Mouse (Mus musculus): ENCODE measurements around the gene Cracr2b. TPM values are rescaled to one million over a fixed set of nuclear protein-coding genes. Genes with fewer than 3 reads are reported as not detected.

Cracr2b gene
- polyA plus RNA-seq, 1 experiment from 2014 or later, result 20.8 TPM

DNA sequence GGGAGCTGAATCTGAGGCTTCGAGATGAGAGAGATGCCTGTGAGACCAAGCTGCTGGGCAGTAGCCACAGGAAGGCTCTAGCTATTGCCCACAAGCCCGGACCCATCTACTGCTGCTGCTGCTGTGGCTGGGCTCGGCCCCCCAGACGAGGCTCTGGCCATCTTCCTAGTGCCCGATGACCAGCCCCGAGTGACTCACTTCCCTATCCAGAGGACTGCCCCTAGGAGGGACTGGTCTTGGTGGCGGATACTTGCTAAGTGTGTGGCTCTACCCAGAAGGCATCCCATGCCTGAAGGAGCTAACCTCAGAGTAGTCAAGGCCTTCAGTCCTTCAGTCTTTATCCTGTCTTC lies 5.1 kb downstream of the Cracr2b start:
- DNase-seq (ENCODE audit: low spot score) (no peak), ATAC-seq (ENCODE audit: low FRiP score, low TSS enrichment) (no peak)
- Histone ChIP-seq H3K4me2 (replicated peaks; ENCODE audit: low read depth) (no peak overlapping the region), H3K36me3 (ENCODE audit: control insufficient read depth, insufficient read depth, low read length) (peaks cover 12% of the 10 kb centered on the region), H3K27ac (replicated peaks) (no peak overlapping the region), H3K4me3 (ENCODE audit: low read depth, low read length) (no peak overlapping the region), H3K4me1 (replicated peaks; ENCODE audit: control insufficient read depth, insufficient read depth) (peaks cover 24% of the 10 kb centered on the region), H3K27me3 (ENCODE audit: control insufficient read depth, insufficient read depth, low read length) (0 out of 2 replicates have a peak, but pooled peaks cover 2% of the 10 kb centered on the region), H3K9ac (ENCODE audit: low read length) (no peak overlapping the region), H3K9me3 (ENCODE audit: control insufficient read depth, low read length) (no peaks in the 10 kb centered on the region)
- no peak for TF ChIP-seq EP300 (optimal IDR thresholded peaks at IDR 0.05)
- TF ChIP-seq CTCF (IDR thresholded peaks at IDR 0.05; ENCODE audit: low read depth), result no peak
- WGBS, result 78% methylated on average over 7 of the region's 7 CpGs

DNA sequence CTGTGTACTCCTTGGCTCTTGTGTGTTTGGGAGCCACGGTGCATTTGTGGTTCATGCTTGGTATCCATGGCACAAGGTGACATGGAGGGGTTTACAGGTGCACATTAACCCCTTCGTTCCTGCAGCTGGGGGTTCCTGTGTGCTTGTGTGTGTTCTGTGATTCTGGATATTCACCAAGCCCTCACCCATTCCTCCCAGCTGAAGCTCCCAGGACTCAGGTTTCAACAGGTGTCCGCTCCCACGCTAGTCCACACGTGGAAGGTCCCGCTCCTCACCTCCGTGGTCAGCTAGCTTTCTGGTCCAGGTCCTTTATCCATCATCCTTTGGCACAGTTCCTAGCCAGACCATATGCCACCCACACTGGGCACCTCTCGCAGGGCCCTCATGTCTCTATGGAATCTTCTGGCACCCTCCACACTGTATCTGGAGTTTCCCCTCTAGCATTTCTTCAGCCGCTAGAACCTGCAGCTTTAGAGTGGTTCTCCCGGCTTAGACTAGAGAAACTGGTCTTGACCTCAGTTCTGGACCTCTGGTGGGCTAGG lies 5.8 kb downstream of the Cracr2b start:
- Histone ChIP-seq H3K36me3 (ENCODE audit: control insufficient read depth, insufficient read depth, low read length) (peaks cover 14% of the 10 kb centered on the region), H3K4me3 (ENCODE audit: low read depth, low read length) (peak overlapping the region; percentile 72), H3K4me1 (replicated peaks; ENCODE audit: control insufficient read depth, insufficient read depth) (peaks cover 19% of the 10 kb centered on the region), H3K9me3 (ENCODE audit: control insufficient read depth, low read length) (no peaks in the 10 kb centered on the region), H3K9ac (ENCODE audit: low read length) (peak overlapping the region; percentile 86; the same call in 1 of the 2 replicates), H3K27me3 (ENCODE audit: control insufficient read depth, insufficient read depth, low read length) (0 out of 2 replicates have a peak, but pooled peaks cover 2% of the 10 kb centered on the region), H3K4me2 (replicated peaks; ENCODE audit: low read depth) (peak overlapping the region; percentile 82), H3K27ac (replicated peaks) (peak overlapping the region; percentile 94)
- WGBS, result 57% methylated on average over 10 of the region's 10 CpGs
- TF ChIP-seq EP300 (optimal IDR thresholded peaks at IDR 0.05) (no peak), CTCF (IDR thresholded peaks at IDR 0.05; ENCODE audit: low read depth) (no peak)
- ATAC-seq (ENCODE audit: low FRiP score, low TSS enrichment) (no peak), DNase-seq (ENCODE audit: low spot score) (no peak)

- ATAC-seq (ENCODE audit: low FRiP score, low TSS enrichment) (peak; percentile 82), DNase-seq (ENCODE audit: low spot score) (peak; percentile 94)
- under 1% methylated on average over 51 of the region's 52 CpGs for WGBS
- TF ChIP-seq EP300 (optimal IDR thresholded peaks at IDR 0.05) (no peak), CTCF (IDR thresholded peaks at IDR 0.05; ENCODE audit: low read depth) (no peak)
- Histone ChIP-seq H3K27me3 (ENCODE audit: control insufficient read depth, insufficient read depth, low read length) (0 out of 2 replicates have a peak, but pooled peaks cover 2% of the 10 kb centered on the region), H3K4me3 (ENCODE audit: low read depth, low read length) (peak within 1 kb of the TSS; percentile 72), H3K4me1 (replicated peaks; ENCODE audit: control insufficient read depth, insufficient read depth) (peaks cover 18% of the 10 kb centered on the region), H3K9me3 (ENCODE audit: control insufficient read depth, low read length) (no peaks in the 10 kb centered on the region), H3K4me2 (replicated peaks; ENCODE audit: low read depth) (peak within 1 kb of the TSS; percentile 82), H3K36me3 (ENCODE audit: control insufficient read depth, insufficient read depth, low read length) (peaks cover 19% of the 10 kb centered on the region), H3K27ac (replicated peaks) (peak within 1 kb of the TSS; percentile 94), H3K9ac (ENCODE audit: low read length) (peak within 1 kb of the TSS; percentile 86)
Observed at GRCm38 (mm10) chr7:141467230-141468030, 6.5 kb downstream of the Cracr2b start, which contains the start of gene Cd151. Cd151 (plus strand) TSS chr7:141467392.

DNA sequence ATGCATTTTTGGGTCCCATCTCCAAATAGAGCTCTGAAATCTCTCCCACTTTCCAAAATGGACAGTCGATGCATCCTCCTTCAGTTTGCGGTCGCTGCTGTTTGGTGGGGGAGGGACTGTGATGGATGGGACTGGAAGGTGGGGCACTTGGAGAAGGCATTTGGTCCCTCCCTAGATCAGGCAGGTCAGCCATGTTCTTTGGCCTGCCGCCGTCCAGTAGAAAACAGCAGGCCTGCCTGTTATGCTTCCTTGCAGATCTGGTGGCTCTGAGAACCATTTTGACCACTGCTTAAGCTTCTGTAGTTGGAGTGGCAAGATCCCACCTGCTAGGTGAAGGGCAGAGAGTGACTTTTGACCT lies 7.2 kb downstream of the Cracr2b start:
- Histone ChIP-seq H3K4me1 (replicated peaks; ENCODE audit: control insufficient read depth, insufficient read depth) (peaks cover 18% of the 10 kb centered on the region), H3K36me3 (ENCODE audit: control insufficient read depth, insufficient read depth, low read length) (peaks cover 19% of the 10 kb centered on the region), H3K9ac (ENCODE audit: low read length) (peak overlapping the region; percentile 86), H3K9me3 (ENCODE audit: control insufficient read depth, low read length) (no peaks in the 10 kb centered on the region), H3K4me3 (ENCODE audit: low read depth, low read length) (peak overlapping the region; percentile 72), H3K4me2 (replicated peaks; ENCODE audit: low read depth) (peak overlapping the region; percentile 82), H3K27ac (replicated peaks) (peak overlapping the region; percentile 94), H3K27me3 (ENCODE audit: control insufficient read depth, insufficient read depth, low read length) (0 out of 2 replicates have a peak, but pooled peaks cover 2% of the 10 kb centered on the region)
- WGBS, result 11% methylated on average over 5 of the region's 5 CpGs
- TF ChIP-seq CTCF (IDR thresholded peaks at IDR 0.05; ENCODE audit: low read depth) (no peak), EP300 (optimal IDR thresholded peaks at IDR 0.05) (no peak)
- DNase-seq (ENCODE audit: low spot score) (no peak), ATAC-seq (ENCODE audit: low FRiP score, low TSS enrichment) (no peak)

DNA sequence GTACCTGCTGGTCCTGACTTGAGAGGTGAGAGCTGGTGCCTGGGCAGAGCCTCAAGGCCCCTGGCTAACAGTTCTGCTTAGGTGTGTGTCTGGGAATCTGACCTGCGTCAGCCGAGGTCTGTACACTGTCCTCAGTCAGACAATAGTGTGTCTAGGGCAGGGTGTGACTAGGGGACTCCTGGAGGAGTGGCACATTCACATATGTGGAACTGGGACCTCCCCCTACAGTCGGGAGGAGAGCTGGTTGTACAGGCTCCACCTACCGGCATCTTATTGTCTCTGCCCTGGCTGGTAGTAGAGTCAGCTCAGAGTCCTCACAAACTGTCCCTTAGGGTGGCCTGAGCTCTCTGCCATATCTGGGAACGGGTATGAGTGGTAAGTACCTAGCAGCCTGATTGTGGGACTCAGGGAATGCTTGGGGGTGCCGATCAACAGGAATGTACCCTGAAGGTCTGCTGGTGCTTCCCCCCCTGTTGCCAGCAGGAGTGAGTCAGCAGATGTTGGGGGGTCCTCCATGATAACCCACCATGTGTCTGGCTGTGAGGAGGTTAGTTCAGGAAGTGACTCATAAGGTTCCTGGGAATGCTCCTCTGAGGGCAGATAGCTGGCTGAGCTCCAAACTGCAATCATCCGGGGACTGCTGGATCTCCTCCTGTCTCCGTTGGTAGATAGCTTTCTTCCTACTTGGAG lies 7.8 kb downstream of the Cracr2b start:
- TF ChIP-seq EP300 (optimal IDR thresholded peaks at IDR 0.05) (no peak), CTCF (IDR thresholded peaks at IDR 0.05; ENCODE audit: low read depth) (peak; percentile 73)
- 3% methylated on average over 8 of the region's 8 CpGs for WGBS
- Histone ChIP-seq H3K27me3 (ENCODE audit: control insufficient read depth, insufficient read depth, low read length) (0 out of 2 replicates have a peak, but pooled peaks cover 2% of the 10 kb centered on the region), H3K36me3 (ENCODE audit: control insufficient read depth, insufficient read depth, low read length) (peaks cover 19% of the 10 kb centered on the region), H3K9ac (ENCODE audit: low read length) (peak overlapping the region; percentile 86), H3K4me1 (replicated peaks; ENCODE audit: control insufficient read depth, insufficient read depth) (peaks cover 18% of the 10 kb centered on the region), H3K4me2 (replicated peaks; ENCODE audit: low read depth) (peak overlapping the region; percentile 82), H3K4me3 (ENCODE audit: low read depth, low read length) (peak overlapping the region; percentile 72), H3K9me3 (ENCODE audit: control insufficient read depth, low read length) (no peaks in the 10 kb centered on the region), H3K27ac (replicated peaks) (peak overlapping the region; percentile 94)
- ATAC-seq (ENCODE audit: low FRiP score, low TSS enrichment) (peak; percentile 57), DNase-seq (ENCODE audit: low spot score) (peak; percentile 65)
